Mouse (Mus musculus) heart, postnatal 0 days (tissue): ENCODE results near the gene Sec22b. TPM values are rescaled to one million over a fixed set of nuclear protein-coding genes. Genes with fewer than 3 reads are reported as not detected.

Source experiments
- ATAC-seq: fragments of 200-750 bp; cut with Nextera tagmentation; 2 replicates; pipeline ENCODE4 v1.8.0; 2017; ENCODE audit warnings: low read depth, moderate number of reproducible peaks, moderate library complexity; ENCODE audit not compliant: insufficient read depth
- DNase-seq: peaks from one replicate; pipeline ENCODE4 v3.0.0-alpha.2; 2016; ENCODE audit warnings: low spot score
- H3K27ac ChIP-seq: fragments of 300-500 bp; sonication (generic); 2 replicates; pipeline ENCODE4 v1.5.1; 2014; ENCODE audit warnings: low read depth, mild to moderate bottlenecking
- H3K27me3 ChIP-seq: fragments of 300-500 bp; sonication (generic); 2 replicates; pipeline ENCODE4 v1.6.1; 2014; ENCODE audit warnings: low read length, mixed read lengths; ENCODE audit not compliant: control insufficient read depth, insufficient read depth
- H3K36me3 ChIP-seq: fragments of 300-500 bp; sonication (generic); replicated peaks from 2 replicates; pipeline ENCODE4 v1.6.1; 2014; ENCODE audit warnings: low read length, mixed read lengths; ENCODE audit not compliant: control insufficient read depth, insufficient read depth
- H3K4me1 ChIP-seq: fragments of 300-500 bp; sonication (generic); 2 replicates; pipeline ENCODE4 v1.6.1; 2014; ENCODE audit warnings: antibody characterized with exemption; ENCODE audit not compliant: control insufficient read depth, insufficient read depth
- H3K4me2 ChIP-seq: fragments of 300-500 bp; sonication (generic); 2 replicates; pipeline ENCODE4 v1.6.1; 2014; ENCODE audit warnings: low read depth, mild to moderate bottlenecking, low read length, moderate library complexity
- H3K4me3 ChIP-seq: fragments of 300-500 bp; sonication (generic); 2 replicates; pipeline ENCODE4 v1.5.1; 2014; ENCODE audit warnings: low read depth, low read length
- H3K9ac ChIP-seq: fragments of 300-500 bp; sonication (generic); replicated peaks from 2 replicates; pipeline ENCODE4 v1.6.1; 2014; ENCODE audit warnings: low read depth, low read length, mixed read lengths
- H3K9me3 ChIP-seq: fragments of 300-500 bp; sonication (generic); replicated peaks from 2 replicates; pipeline ENCODE4 v1.6.1; 2016; ENCODE audit warnings: low read length; ENCODE audit not compliant: control insufficient read depth
- CTCF ChIP-seq: IDR thresholded peaks from 2 replicates; pipeline ENCODE4 v1.5.1; 2016; ENCODE audit warnings: antibody characterized with exemption, control low read depth, low read depth
- EP300 ChIP-seq: IDR thresholded peaks from 2 replicates; pipeline ENCODE4 v1.6.1; 2016; ENCODE audit warnings: antibody characterized with exemption, low read depth
- WGBS: fragments of 180-500 bp; shearing (Covaris S2); extraction: QIAGEN DNeasy Blood & Tissue Kit; methylation state at CpG from one replicate; pipeline ENCODE4 v1.1.7; 2014; 5-methylcytosine and 5-hydroxymethylcytosine counted together
- polyA plus RNA-seq: library from polyadenylated mRNA; unstranded; fragments of >200 nt; fragmentation: Nextera tagmentation; extraction: Ambion mirVana; gene quantifications from 2 replicates; pipeline ENCODE4 v1.2.1, GENCODE M21; 2015
- total RNA-seq: library from RNA; depleted of rRNA; stranded (reverse); fragments of >200 nt; gene quantifications from 2 replicates; pipeline ENCODE4 v1.2.3, GENCODE M21; 2014; ENCODE audit warnings: low replicate concordance

Sec22b gene
- total and polyA plus RNA-seq, 2 experiments from 2014 or later = 22.4 to 69.9 TPM

GRCm38 (mm10) chr3:97944462-97944861, 43.5 kb downstream of the Sec22b start:
- Histone ChIP-seq H3K9me3 (no peaks in the 10 kb centered on the region), H3K36me3 (no peaks in the 10 kb centered on the region), H3K4me1 (peaks cover 16% of the 10 kb centered on the region; the same call in 1 of the 2 replicates), H3K27ac (no peak overlapping the region), H3K9ac (no peak overlapping the region), H3K4me2 (no peak overlapping the region), H3K27me3 (no peaks in the 10 kb centered on the region), H3K4me3 (no peak overlapping the region)
- WGBS = 21% methylated on average over 5 of the region's 5 CpGs
- DNase-seq (no peak), ATAC-seq (no peak)
- TF ChIP-seq CTCF (no peak), EP300 (no peak)

- Histone ChIP-seq H3K36me3 (no peaks in the 10 kb centered on the region), H3K9ac (no peak overlapping the region), H3K4me3 (no peak overlapping the region), H3K4me1 (peaks cover 16% of the 10 kb centered on the region; the same call in 1 of the 2 replicates), H3K27ac (no peak overlapping the region), H3K4me2 (no peak overlapping the region), H3K9me3 (no peaks in the 10 kb centered on the region), H3K27me3 (no peaks in the 10 kb centered on the region)
- DNase-seq (no peak), ATAC-seq (peak; percentile 28; the same call in 1 of the 2 replicates)
- TF ChIP-seq CTCF (no peak), EP300 (no peak)
- 28% methylated on average over 4 of the region's 4 CpGs for WGBS
Measured at GRCm38 (mm10) chr3:97946439-97946838, 45.4 kb downstream of the Sec22b start.

GRCm38 (mm10) chr3:97948518-97948917, 47.5 kb downstream of the Sec22b start:
- no peak for TF ChIP-seq EP300
- WGBS = 88% methylated on average over 2 of the region's 2 CpGs
- no peak for DNase-seq
- ATAC-seq = no peak
- Histone ChIP-seq H3K4me1 (peaks cover 7% of the 10 kb centered on the region; the same call in 1 of the 2 replicates), H3K9ac (no peak overlapping the region), H3K9me3 (no peaks in the 10 kb centered on the region), H3K27me3 (no peaks in the 10 kb centered on the region), H3K36me3 (no peaks in the 10 kb centered on the region), H3K4me2 (no peak overlapping the region), H3K4me3 (no peak overlapping the region), H3K27ac (no peak overlapping the region)

- no peaks in the 10 kb centered on the region for H3K36me3 ChIP-seq
- H3K4me1 ChIP-seq = peaks cover 7% of the 10 kb centered on the region; the same call in 1 of the 2 replicates
- DNase-seq = no peak
- no peak overlapping the region for H3K27ac ChIP-seq
- 38% methylated on average over 5 of the region's 5 CpGs for WGBS
- peaks cover 5% of the 10 kb centered on the region; the same call in 1 of the 2 replicates for H3K9me3 ChIP-seq
- H3K4me3 ChIP-seq = no peak overlapping the region
- H3K4me2 ChIP-seq = no peak overlapping the region
- no peak for ATAC-seq
- H3K9ac ChIP-seq = no peak overlapping the region
- no peak for TF ChIP-seq CTCF
- no peak for TF ChIP-seq EP300
- H3K27me3 ChIP-seq = no peaks in the 10 kb centered on the region
Measured at GRCm38 (mm10) chr3:97949946-97950345, 49.0 kb downstream of the Sec22b start.

- ATAC-seq = no peak
- 83% methylated on average over 3 of the region's 3 CpGs for WGBS
- peaks cover 5% of the 10 kb centered on the region; the same call in 1 of the 2 replicates for H3K9me3 ChIP-seq
Measured at GRCm38 (mm10) chr3:97951134-97951533, 50.1 kb downstream of the Sec22b start.

GRCm38 (mm10) chr3:97953196-97953595, 52.2 kb downstream of the Sec22b start:
- WGBS = 84% methylated on average over 2 of the region's 2 CpGs
- ATAC-seq (no peak), DNase-seq (no peak)
- no peak overlapping the region for H3K27ac ChIP-seq
- no peak for TF ChIP-seq CTCF
- TF ChIP-seq EP300 = no peak
- H3K9me3 ChIP-seq = peaks cover 5% of the 10 kb centered on the region; the same call in 1 of the 2 replicates
- H3K36me3 ChIP-seq = no peaks in the 10 kb centered on the region
- no peak overlapping the region for H3K9ac ChIP-seq
- no peaks in the 10 kb centered on the region for H3K4me1 ChIP-seq
- H3K27me3 ChIP-seq = no peaks in the 10 kb centered on the region
- no peak overlapping the region for H3K4me3 ChIP-seq
- H3K4me2 ChIP-seq = no peak overlapping the region

More at GRCm38 (mm10) chr3:97951134-97951533, 50.1 kb downstream of the Sec22b start:
- no peak for DNase-seq
- Histone ChIP-seq H3K4me1 (peaks cover 7% of the 10 kb centered on the region; the same call in 1 of the 2 replicates), H3K27ac (no peak overlapping the region), H3K36me3 (no peaks in the 10 kb centered on the region), H3K4me3 (no peak overlapping the region), H3K27me3 (no peaks in the 10 kb centered on the region), H3K9ac (no peak overlapping the region), H3K4me2 (no peak overlapping the region)
- TF ChIP-seq CTCF = no peak
- TF ChIP-seq EP300 = no peak
